Mouse (Mus musculus) MEL (cell line): ENCODE results near the gene Spag7. TPM values are rescaled to one million over a fixed set of nuclear protein-coding genes. Genes with fewer than 3 reads are reported as not detected.

Experiments used
- DNase-seq: peaks from one replicate; pipeline ENCODE4 v3.0.0; 2011; ENCODE audit warnings: low read depth, low spot score
- H3K27ac ChIP-seq: 2 replicates; pipeline ENCODE4 v1.5.1; 2012; ENCODE audit warnings: low read depth, mild to moderate bottlenecking, control low read depth, low read length, moderate library complexity; ENCODE audit not compliant: control insufficient read depth
- H3K27me3 ChIP-seq, 2 experiments: fragments of 150-350 bp in 1 of 2; sonication (generic) in 1 of 2; 2 replicates each; pipeline ENCODE4 v1.6.1; 2012; ENCODE audit warnings: low read length in 2 of 2, mild to moderate bottlenecking in 2 of 2, improper control_type of control experiment in 1 of 2, moderate library complexity in 1 of 2; ENCODE audit not compliant: insufficient read depth in 2 of 2, control insufficient read depth in 1 of 2
- H3K36me3 ChIP-seq, 2 experiments: 2 replicates each; pipeline ENCODE4 v1.6.1; 2012 to 2014; ENCODE audit warnings: low read length in 2 of 2, improper control_type of control experiment in 1 of 2, inconsistent platforms in 1 of 2, mild to moderate bottlenecking in 1 of 2; ENCODE audit not compliant: insufficient read depth in 2 of 2, control insufficient read depth in 1 of 2
- H3K4me1 ChIP-seq, 2 experiments: fragments of 150-350 bp in 1 of 2; sonication (generic) in 1 of 2; 2 replicates each; pipeline ENCODE4 v1.6.1; 2012; ENCODE audit warnings: low read length in 2 of 2, improper control_type of control experiment in 1 of 2, mild to moderate bottlenecking in 1 of 2; ENCODE audit not compliant: insufficient read depth in 2 of 2, control insufficient read depth in 1 of 2
- H3K4me3 ChIP-seq, 2 experiments: fragments of 150-350 bp in 1 of 2; sonication (generic) in 1 of 2; 2 replicates each; pipeline ENCODE4 v1.5.1; 2012; ENCODE audit warnings: low read depth in 2 of 2, low read length in 2 of 2, mild to moderate bottlenecking in 2 of 2, moderate library complexity in 2 of 2, control low read depth in 1 of 2, improper control_type of control experiment in 1 of 2; ENCODE audit not compliant: control insufficient read depth in 1 of 2, insufficient read depth in 1 of 2
- H3K79me2 ChIP-seq: 2 replicates; pipeline ENCODE4 v1.6.1; 2012; ENCODE audit warnings: mild to moderate bottlenecking, low read length, moderate library complexity; ENCODE audit not compliant: control insufficient read depth, poor library complexity, insufficient read depth
- H3K9ac ChIP-seq: 2 replicates; pipeline ENCODE4 v1.6.1; 2012; ENCODE audit warnings: low read depth, mild to moderate bottlenecking, control low read depth, low read length, moderate library complexity; ENCODE audit not compliant: control insufficient read depth, poor library complexity, severe bottlenecking
- H3K9me3 ChIP-seq: fragments of 150-350 bp; sonication (generic); replicated peaks from 2 replicates; pipeline ENCODE4 v1.6.1; 2012; ENCODE audit warnings: mild to moderate bottlenecking, low read length, improper control_type of control experiment, moderate library complexity; ENCODE audit not compliant: insufficient read depth
- CTCF ChIP-seq, 3 experiments: IDR thresholded peaks in 2 of 3; conservative IDR thresholded peaks in 1 of 3; 2 replicates each; pipeline ENCODE4 v1.5.1; 2011 to 2012; ENCODE audit warnings: low read length in 3 of 3, low read depth in 2 of 3, mild to moderate bottlenecking in 2 of 3, improper control_type of control experiment in 1 of 3, inconsistent platforms in 1 of 3, mixed read lengths in 1 of 3, moderate library complexity in 1 of 3; ENCODE audit not compliant: control insufficient read depth in 1 of 3, insufficient read depth in 1 of 3, poor library complexity in 1 of 3, severe bottlenecking in 1 of 3
- E2F4 ChIP-seq: IDR thresholded peaks from 2 replicates; pipeline ENCODE4 v1.6.1; 2011; ENCODE audit warnings: low read depth, low read length, improper control_type of control experiment, borderline replicate concordance
- GABPA ChIP-seq: IDR thresholded peaks from 2 replicates; pipeline ENCODE4 v1.6.1; 2012; ENCODE audit warnings: low read depth, mild to moderate bottlenecking, inconsistent platforms, low read length, improper control_type of control experiment, moderate library complexity
- GATA1 ChIP-seq: IDR thresholded peaks from 2 replicates; pipeline ENCODE4 v1.6.1; 2011; ENCODE audit warnings: low read depth, low read length, improper control_type of control experiment
- HCFC1 ChIP-seq: IDR thresholded peaks from 2 replicates; pipeline ENCODE4 v1.6.1; 2012; ENCODE audit warnings: low read depth, mild to moderate bottlenecking, inconsistent platforms, low read length, improper control_type of control experiment, moderate library complexity
- MYB ChIP-seq: IDR thresholded peaks from 2 replicates; pipeline ENCODE4 v1.6.1; 2011; ENCODE audit warnings: mild to moderate bottlenecking, low read depth, low read length, improper control_type of control experiment
- NELFE ChIP-seq: IDR thresholded peaks from 2 replicates; pipeline ENCODE4 v1.6.1; 2011; ENCODE audit warnings: low read depth, low read length, improper control_type of control experiment
- NRF1 ChIP-seq: IDR thresholded peaks from 2 replicates; pipeline ENCODE4 v1.6.1; 2014; ENCODE audit warnings: low read depth, mild to moderate bottlenecking, inconsistent platforms, low read length, improper control_type of control experiment, moderate library complexity; ENCODE audit not compliant: poor library complexity, insufficient read depth, severe bottlenecking
- POLR2A ChIP-seq, 2 experiments: IDR thresholded peaks; 2 replicates each; pipeline ENCODE4 v1.6.1; 2011 to 2012; ENCODE audit warnings: low read length in 2 of 2, mild to moderate bottlenecking in 2 of 2, control low read depth in 1 of 2, improper control_type of control experiment in 1 of 2, low read depth in 1 of 2, moderate library complexity in 1 of 2; ENCODE audit not compliant: control insufficient read depth in 1 of 2, insufficient read depth in 1 of 2, poor library complexity in 1 of 2
- RAD21 ChIP-seq: IDR thresholded peaks from 2 replicates; pipeline ENCODE4 v1.6.1; 2011; ENCODE audit warnings: mild to moderate bottlenecking, low read depth, low read length, improper control_type of control experiment
- SIN3A ChIP-seq: IDR thresholded peaks from 2 replicates; pipeline ENCODE4 v1.6.1; 2012; ENCODE audit warnings: low read length, improper control_type of control experiment, inconsistent platforms
- SMC3 ChIP-seq: IDR thresholded peaks from 2 replicates; pipeline ENCODE4 v1.6.1; 2011; ENCODE audit warnings: low read depth, low read length, improper control_type of control experiment
- TAL1 ChIP-seq: IDR thresholded peaks from 2 replicates; pipeline ENCODE4 v1.6.1; 2012; ENCODE audit warnings: mild to moderate bottlenecking, inconsistent platforms, low read length, moderate library complexity, mixed read lengths
- TCF12 ChIP-seq: IDR thresholded peaks from 2 replicates; pipeline ENCODE4 v1.6.1; 2014; ENCODE audit warnings: low read depth, mild to moderate bottlenecking, inconsistent platforms, low read length, improper control_type of control experiment, moderate library complexity
- USF1 ChIP-seq: IDR thresholded peaks from 2 replicates; pipeline ENCODE4 v1.6.1; 2014; ENCODE audit warnings: low read depth, mild to moderate bottlenecking, inconsistent platforms, low read length, improper control_type of control experiment, moderate library complexity
- USF2 ChIP-seq, 2 experiments: IDR thresholded peaks; 2 replicates each; pipeline ENCODE4 v1.6.1; 2011 to 2012; ENCODE audit warnings: improper control_type of control experiment in 2 of 2, low read length in 2 of 2, borderline replicate concordance in 1 of 2, inconsistent platforms in 1 of 2, low read depth in 1 of 2, mild to moderate bottlenecking in 1 of 2; ENCODE audit not compliant: insufficient read depth in 1 of 2
- ZMIZ1 ChIP-seq: IDR thresholded peaks from 2 replicates; pipeline ENCODE4 v1.6.1; 2012; ENCODE audit warnings: low read depth, mild to moderate bottlenecking, inconsistent platforms, low read length, improper control_type of control experiment, moderate library complexity
- ZNF384 ChIP-seq: IDR thresholded peaks from 2 replicates; pipeline ENCODE4 v1.6.1; 2012; ENCODE audit warnings: low read depth, mild to moderate bottlenecking, inconsistent platforms, low read length, improper control_type of control experiment
- polyA plus RNA-seq, 2 experiments: library from polyadenylated mRNA; stranded (reverse) in 1 of 2; unstranded in 1 of 2; fragments of >175 nt in 1 of 2; fragments of >200 nt in 1 of 2; gene quantifications; 2 replicates each; pipeline versions ENCODE4 v1.2.1 to v1.2.4; 2012; ENCODE audit warnings: low replicate concordance in 2 of 2, low read depth in 1 of 2; ENCODE audit not compliant: insufficient read length in 2 of 2, insufficient read depth in 1 of 2, missing spikeins in 1 of 2
- total RNA-seq: library from RNA; depleted of rRNA; stranded (reverse); fragments of 300-350 nt; gene quantifications from 2 replicates; pipeline ENCODE4 v1.2.3, GENCODE M21; 2012

Gene Spag7
- total and polyA plus RNA-seq, 3 experiments = 76.4 to 99.6 TPM; not detected in 1

GRCm38 (mm10) chr11:70701221-70701955 lies 32.2 kb upstream of the Spag7 start:
- H3K79me2 ChIP-seq = no peaks in the 10 kb centered on the region; the same call in 1 of the 2 replicates
- H3K4me3 ChIP-seq = peak overlapping the region; percentile 80 to 91
- H3K9ac ChIP-seq = peak overlapping the region; percentile 83; the same call in 1 of the 2 replicates
- H3K27me3 ChIP-seq = no peaks in the 10 kb centered on the region
- no peak for DNase-seq
- no peak overlapping the region for H3K27ac ChIP-seq
- TF ChIP-seq SMC3 (no peak), POLR2A (IDR thresholded peaks at IDR 0.05; ENCODE audit: control insufficient read depth in 1 of 2, insufficient read depth in 1 of 2, low read depth in 1 of 2, low read length in 2 of 2, poor library complexity in 1 of 2) (no peak), HCFC1 (no peak), TAL1 (no peak), E2F4 (no peak), ZMIZ1 (no peak), GABPA (no peak)
- H3K36me3 ChIP-seq = peaks cover 0 to 5% of the 10 kb centered on the region in 2 experiments; a peak in 2 of 4 replicates
- peaks cover 3 to 7% of the 10 kb centered on the region in 2 experiments; a peak in 3 of 4 replicates for H3K4me1 ChIP-seq
- no peaks in the 10 kb centered on the region for H3K9me3 ChIP-seq

GRCm38 (mm10) chr11:70700613-70701012 lies 31.4 kb upstream of the Spag7 start:
- TF ChIP-seq SIN3A (0 out of 2 replicates have a peak, but pooled peaks have one; percentile 13), RAD21 (no peak), CTCF (IDR thresholded peaks at IDR 0.05 in 2 of 3, conservative IDR thresholded peaks at IDR 0.05 in 1 of 3; ENCODE audit: control insufficient read depth in 1 of 3, insufficient read depth in 1 of 3, low read depth in 2 of 3, low read length in 3 of 3, poor library complexity in 1 of 3, severe bottlenecking in 1 of 3) (no peak), USF1 (no peak), MYB (no peak), TCF12 (no peak), GATA1 (no peak), POLR2A (IDR thresholded peaks at IDR 0.05; ENCODE audit: control insufficient read depth in 1 of 2, insufficient read depth in 1 of 2, low read depth in 1 of 2, low read length in 2 of 2, poor library complexity in 1 of 2) (0 out of 4 replicates have a peak, but pooled peaks of 1 of the 2 experiments have one; percentile 34), NRF1 (no peak), USF2 (IDR thresholded peaks at IDR 0.05; ENCODE audit: borderline replicate concordance in 1 of 2, insufficient read depth in 1 of 2, low read depth in 1 of 2, low read length in 2 of 2) (no peak), ZNF384 (no peak), NELFE (no peak)
- peak overlapping the region; percentile 80 to 91 for H3K4me3 ChIP-seq
- DNase-seq = peak; percentile 67
- no peaks in the 10 kb centered on the region for H3K9me3 ChIP-seq
- H3K36me3 ChIP-seq = peaks cover 0 to 5% of the 10 kb centered on the region in 2 experiments; a peak in 2 of 4 replicates
- no peaks in the 10 kb centered on the region; the same call in 1 of the 2 replicates for H3K79me2 ChIP-seq
- peak overlapping the region; percentile 83 for H3K9ac ChIP-seq
- peaks cover 3 to 7% of the 10 kb centered on the region in 2 experiments; a peak in 3 of 4 replicates for H3K4me1 ChIP-seq
- no peaks in the 10 kb centered on the region for H3K27me3 ChIP-seq
- H3K27ac ChIP-seq = no peak overlapping the region
